Mouse (Mus musculus): ENCODE measurements at regions not wholly inside any gene's neighbourhood (a gene's known extent, or its start where the extent isn't known, plus 50 kb on each side); places are given as distances from the start of the nearest gene placed in this dataset.
"Not testable (repeated sequence)": the region's sequence is repeated elsewhere in the genome, so short reads cannot be mapped to it uniquely, and the experiment has no call there.

DNA sequence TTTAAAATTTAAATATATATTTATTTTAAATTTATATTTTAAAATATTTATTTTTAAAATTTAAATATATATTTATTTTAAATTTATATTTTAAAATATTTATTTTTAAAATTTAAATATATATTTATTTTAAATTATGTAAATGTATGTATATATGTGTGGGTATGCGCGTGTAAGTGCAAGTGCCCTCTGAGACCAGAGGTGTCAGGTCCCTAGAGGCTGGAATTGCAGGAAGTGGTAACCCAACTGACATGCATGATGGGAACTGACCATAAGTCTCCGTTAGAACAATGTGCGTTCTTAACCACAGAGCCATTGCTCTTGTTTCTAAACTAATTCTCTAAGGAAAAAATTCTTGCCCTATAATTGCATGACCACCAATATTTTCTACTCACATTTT is 420.7 kb downstream of the Lmo7 start:
- not testable (repeated sequence) for DNase-seq

DNA sequence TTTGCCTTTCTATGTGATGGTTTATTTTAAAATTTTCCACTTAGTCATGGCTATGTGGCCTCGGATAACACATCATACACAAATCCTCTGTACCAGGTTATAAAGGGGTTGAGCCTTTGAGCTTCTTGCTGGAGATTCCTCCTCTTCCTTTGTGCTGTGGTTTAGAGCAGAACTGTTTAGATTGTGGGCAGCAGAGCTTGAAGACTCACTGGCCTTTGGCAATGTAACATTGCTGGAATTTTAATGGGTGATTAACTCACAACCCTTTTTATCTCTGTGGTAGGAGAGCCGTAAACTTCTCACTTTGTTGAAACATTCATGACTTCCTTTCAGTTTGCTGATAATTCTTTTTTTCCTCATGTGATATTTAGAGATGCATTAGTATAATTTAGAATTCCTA is 413.0 kb downstream of the Lmo7 start:
- no peak for DNase-seq

DNA sequence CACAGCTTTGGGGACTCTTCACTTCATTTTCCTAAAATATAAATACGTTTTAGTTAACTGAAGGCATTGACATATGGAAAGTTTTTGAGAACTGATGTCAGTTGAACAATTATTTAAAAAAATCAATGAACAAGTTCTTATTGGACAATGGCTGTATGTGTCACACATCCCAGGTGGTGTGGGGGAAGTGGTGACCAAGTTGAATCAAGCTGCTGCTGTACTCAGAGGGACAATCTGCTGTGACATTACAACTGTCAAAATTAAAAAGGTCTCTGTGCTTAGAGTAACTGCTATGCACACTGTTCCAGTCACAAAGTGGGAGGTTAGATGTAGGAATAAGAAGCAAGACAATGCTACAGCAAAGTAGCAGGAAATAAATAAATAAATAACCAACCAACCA is 409.2 kb downstream of the Lmo7 start:
- DNase-seq: no peak

DNA sequence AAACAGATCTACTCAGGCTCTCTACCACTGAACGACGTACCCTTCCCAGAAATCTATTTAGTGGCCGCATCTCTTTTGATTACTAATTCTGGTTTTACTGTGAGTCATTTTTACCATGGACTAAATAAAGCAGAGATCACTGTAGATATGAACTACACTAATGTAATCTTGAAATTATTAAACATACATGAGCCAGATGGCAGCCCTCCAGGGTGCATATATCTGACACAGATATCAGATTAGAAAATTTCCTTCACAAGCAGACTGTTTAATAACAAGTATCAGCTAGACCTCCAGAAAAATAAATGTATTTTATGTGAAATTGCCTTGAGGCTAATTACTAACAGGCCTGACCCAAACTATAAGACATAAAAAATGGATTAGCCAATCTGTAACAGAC is 388.4 kb downstream of the Lmo7 start:
- no peak for DNase-seq

DNA sequence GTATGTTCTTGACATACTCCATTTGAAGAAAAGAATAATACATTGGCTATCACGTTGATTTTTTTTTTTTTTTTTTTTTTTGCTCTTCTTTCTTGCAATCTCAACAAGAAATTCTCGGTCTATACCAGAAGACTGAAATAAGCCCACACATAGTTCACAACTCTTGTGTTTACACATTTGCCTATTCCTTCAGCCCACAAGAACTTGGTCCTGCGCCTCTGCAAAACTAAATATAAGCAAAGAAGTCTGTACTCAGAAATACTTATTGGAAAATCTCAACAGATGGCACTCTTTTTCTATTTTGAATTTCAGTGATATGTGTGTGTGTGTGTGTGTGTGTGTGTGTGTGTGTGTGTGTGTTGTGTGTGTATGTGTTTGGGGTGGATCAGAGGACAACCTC is 376.4 kb downstream of the Lmo7 start:
- no peak for DNase-seq

DNA sequence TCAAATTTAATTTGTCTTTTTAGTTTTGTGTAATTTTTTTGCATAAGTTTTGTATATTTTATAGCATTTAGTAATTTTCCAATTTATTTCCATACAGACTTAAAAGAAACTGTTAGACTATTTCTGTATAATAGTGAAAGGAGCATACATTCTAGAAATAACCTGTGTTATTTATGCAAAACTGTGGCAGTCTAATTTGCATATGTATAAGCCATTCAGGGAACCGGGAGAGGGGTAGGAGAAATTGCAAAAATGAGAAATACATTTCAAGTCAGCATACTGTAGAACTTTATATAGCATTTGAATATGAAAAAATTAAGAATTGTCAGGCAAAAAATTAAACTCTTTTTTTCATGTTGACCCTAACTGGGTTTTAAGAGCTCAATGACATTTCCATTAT is 364.3 kb downstream of the Lmo7 start:
- DNase-seq: no peak

DNA sequence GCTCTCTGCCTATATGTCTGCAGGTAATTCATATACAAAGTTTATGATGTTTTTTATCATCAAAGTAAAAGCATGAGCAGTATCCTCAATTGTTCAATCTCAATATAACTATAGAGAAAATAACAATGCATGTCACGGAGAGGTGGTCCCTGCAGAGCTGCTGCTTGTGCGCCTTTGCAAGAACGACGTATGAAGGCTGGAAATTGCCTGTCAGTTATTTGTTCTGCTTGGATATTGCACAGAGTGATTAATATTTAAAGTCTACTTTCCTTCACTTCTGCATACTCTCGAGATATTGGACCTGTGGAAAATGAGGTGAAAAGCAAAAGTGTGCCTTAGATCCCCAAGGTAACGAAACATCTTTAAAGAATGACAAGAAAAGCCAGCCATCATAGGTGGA is 362.8 kb downstream of the Lmo7 start:
- DNase-seq: no peak

DNA sequence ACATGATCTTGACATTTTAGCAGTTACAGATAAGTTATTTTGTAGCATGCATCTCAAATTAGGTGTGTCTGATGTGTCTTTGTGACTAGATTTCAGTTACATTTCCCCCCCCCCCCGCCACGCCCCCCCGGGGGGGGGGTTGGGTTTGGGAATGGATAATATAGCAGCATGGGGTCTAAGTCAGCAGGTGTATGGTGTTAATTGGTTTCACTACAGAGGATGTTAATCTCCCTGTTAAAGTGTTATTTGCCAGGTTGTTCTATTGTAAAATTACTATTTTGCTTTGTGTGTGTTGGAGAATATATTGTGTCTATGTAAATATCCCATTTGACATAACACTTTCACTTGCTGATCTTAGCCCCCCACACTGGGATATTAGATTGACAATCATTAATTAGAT is 319.2 kb downstream of the Lmo7 start:
- DNase-seq: no peak

DNA sequence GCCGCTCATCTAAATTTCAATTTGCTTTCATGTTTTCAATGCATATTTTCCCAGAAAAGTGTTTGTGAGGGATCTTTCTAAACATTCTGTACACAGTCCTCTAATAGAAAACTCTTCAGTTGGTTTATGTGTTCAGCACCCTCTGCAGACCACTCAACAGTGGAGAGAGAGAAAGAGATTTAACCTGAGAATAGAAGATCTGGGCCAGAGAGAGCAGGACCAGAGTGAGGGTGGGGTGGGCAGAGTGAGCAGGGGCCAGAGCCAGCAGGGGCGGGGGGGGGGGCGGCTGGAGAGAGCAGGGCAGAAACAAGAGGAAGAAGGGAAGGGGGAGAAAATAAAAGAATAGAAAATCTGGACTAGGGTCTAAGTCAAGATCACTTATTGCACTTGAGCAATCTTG is 318.7 kb downstream of the Lmo7 start:
- no peak for DNase-seq

DNA sequence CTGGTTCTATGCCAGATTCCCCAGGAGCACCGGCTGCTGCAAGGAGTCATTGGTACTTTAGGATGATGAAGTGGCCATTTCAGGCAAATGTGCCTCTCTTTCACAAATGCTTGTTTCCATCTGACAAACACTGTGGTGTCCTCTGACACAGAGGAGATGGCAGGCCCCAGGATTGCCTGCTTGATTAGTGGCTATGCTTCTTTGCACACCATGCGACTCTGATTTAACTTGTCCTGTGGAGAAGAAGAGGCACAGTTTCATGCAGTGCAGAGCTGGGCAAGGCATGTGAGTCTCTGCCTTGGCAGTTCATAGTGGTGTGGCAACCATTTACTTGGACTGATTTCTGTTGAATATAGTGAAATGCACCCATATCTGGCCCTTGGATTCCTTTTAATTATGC is 308.4 kb downstream of the Lmo7 start:
- no peak for DNase-seq

DNA sequence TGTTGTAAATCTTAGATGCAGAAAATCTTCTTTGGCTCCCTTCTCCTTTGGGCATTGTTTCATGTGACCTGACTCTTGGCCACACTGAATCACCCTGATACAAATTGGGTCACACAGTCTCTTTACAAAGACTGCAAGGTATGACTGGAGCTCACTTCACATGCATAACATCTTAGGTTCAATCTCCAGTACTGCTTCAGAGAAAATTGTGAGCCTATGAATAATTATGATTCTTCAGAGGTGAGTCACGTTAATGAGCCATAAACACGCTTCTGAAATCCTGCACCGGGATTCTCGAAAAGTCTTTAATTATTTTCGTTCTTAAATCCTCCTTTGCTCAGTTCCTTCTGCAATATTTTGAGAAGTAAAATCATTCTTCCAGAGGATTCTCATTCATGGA is 307.7 kb downstream of the Lmo7 start:
- no peak for DNase-seq

DNA sequence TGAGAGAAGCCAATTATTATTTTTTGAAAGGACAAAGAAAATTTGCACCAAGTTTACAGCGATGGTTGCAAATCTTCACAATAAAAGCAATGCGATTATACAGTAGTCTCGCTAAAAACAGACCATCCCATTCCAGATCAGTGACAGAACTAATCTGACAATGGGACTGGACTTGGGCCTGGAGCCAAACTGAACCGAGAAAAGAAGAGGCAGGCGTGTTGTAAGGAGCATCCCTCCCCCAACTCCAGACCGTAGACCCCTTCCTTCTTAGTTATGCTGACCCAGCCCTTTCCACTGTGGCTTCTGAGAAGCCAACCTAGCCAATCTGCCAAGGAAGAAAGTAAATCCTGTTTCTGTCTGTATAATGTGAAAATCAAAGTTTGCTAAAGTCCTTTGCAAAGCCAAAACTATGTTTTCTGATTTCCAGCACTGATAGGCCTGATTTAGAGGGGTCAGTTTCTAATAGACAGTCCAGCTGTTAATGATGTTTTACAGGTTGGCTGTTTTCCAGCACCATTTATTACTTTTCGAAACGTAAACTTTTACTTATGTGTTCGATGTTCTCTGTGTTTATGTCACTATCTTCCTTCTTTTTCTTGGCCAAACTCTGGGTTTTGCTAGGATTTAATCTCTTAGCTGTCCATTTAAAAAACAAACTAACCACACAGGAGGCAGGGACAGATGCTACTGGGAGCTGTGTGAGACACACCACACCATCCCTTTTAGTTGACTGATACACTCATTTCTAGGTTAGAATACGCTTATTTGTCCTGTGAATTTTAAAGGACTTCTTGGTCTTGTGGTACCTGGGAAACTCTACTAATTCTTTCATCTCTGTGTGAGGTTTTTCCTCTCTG is 301.5 kb downstream of the Lmo7 start:
- no peak for DNase-seq

DNA sequence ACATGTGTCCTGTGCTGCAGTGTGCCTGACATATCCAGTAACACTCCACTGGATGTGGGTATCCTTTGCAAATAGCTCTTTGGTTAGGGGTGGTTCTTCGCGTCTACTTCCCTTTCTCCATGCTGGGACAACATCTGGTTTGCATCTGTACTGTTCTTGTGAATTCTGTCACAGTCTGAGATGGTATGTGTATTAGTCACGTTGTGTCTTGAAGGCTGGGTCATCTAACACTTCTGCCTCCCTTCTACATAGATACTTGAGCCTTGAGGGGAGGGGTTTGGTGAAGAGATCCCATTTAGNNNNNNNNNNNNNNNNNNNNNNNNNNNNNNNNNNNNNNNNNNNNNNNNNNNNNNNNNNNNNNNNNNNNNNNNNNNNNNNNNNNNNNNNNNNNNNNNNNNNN is 294.9 kb downstream of the Lmo7 start:
- no peak for DNase-seq

DNA sequence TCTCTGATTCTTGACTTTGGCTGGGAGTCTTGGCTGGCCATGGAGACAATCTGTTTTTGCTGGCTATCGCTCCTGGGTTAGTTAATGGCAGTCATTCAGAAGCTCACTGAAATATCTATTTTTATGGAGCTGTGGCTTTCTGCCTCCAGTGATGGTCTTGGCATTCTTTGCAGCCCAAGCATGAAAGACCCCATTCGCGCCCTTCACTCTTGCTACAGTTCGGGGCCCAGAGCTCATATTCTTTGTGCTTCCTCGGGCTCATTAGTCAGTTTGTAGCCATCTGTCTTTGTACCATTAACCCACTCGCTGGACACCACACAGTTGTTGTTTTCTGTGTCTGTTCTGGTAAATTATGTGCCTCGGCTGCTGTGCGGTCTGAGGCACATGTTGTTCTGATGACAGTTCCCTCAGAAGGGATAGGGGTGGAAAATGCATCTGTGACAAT is 290.4 kb downstream of the Lmo7 start:
- DNase-seq: no peak

DNA sequence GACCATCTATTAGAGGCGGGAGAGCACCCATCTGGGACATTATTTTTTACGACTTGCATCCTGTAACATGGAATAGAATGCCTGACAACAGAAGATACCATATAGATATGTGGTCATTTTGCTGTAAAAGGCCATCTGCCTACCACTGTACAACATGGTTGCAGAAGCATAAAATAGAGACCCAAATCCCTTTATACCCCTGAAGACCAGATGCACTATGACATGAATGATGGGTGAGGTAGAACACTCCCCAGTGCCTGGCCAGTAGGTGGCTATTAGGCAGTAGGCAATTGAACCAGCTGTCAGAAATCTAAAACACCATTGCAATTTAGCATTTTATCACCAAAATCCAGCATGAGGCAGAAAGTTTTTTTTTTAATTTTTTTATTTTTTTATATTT is 289.6 kb downstream of the Lmo7 start:
- no peak for DNase-seq

DNA sequence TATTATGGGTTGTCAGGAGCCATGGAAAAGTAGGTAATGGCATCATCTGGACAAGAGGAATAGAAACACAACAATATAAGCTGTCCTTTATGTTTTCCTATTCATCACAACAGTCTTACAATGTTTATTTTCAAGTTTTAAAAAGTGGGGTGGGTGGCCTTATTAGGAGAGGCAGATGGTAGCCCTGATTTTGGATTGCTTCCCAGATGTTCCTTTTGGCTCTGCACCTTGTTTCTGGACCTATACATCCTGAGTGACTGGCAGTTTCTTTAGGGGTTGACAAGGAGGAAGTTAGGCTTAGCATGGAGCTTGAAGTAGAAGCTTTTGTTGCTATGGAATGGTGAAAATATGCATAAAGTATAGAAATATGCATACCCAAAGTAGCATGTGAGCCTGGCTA is 286.8 kb downstream of the Lmo7 start:
- DNase-seq: no peak

DNA sequence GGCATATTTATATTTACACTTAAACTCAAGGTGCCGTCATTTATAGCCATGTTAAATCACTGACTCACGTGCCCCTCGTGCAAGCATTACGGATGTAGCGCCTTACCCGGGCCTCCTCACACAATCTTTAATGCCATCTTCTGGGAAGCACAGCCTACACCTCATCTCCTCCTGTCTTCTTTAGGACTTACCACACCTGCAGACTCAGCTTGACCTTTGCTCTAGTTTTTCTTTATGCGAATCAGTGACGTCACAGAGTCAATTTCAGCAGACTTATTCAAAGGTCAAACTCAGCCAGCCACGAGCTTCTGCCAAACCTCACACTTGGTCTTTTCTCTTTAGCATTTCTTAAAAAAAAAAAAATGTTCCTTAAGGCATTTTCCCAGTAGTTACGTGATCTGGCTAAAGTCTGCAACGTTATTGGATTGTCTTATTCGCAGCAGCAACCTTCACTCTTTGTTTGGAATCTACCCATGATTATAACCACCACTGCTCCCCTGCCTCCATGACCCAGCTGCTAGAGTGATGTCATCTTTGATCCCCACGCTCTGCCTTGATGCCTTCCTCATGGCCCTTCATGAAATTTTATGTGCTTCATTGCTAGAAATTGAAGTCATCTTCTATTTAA is 285.3 kb downstream of the Lmo7 start:
- DNase-seq: no peak

DNA sequence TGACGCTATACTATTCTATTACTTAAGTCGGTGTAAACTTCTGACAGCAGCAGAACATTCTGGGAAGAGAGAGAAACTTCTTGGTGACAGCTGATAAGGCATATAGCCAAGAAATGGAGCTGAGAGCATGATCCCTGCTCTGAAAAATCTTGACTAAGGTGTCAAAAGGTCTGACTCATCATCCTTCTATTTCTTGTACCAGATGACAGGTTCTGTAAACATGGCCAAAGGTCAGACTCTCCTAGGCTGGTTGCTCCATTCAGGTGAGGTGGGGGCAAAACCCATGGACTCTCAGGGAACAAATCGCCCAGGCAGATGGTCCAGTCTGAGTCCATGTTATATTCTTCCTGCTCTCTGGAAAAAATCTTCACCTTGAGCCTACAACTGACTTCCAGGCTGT is 283.5 kb downstream of the Lmo7 start:
- DNase-seq: no peak

DNA sequence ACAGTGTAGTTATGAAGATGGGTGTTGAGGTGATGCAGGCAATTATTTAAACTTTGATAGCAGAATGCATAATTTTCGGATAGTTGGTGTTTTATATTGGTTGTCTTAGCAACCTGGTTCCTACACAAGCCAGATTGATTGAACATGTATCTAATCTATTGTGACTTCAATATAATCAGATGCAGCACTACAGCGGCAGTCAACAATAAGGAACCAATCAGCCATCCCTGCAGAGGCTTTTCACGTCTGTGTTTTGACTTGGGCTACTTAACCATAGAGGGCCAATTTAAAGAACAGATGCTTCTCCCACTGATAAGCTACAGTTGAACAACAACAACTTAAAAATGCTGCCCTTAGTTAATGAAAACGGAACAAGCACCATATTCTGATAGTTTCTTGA is 267.8 kb downstream of the Lmo7 start:
- DNase-seq: no peak

DNA sequence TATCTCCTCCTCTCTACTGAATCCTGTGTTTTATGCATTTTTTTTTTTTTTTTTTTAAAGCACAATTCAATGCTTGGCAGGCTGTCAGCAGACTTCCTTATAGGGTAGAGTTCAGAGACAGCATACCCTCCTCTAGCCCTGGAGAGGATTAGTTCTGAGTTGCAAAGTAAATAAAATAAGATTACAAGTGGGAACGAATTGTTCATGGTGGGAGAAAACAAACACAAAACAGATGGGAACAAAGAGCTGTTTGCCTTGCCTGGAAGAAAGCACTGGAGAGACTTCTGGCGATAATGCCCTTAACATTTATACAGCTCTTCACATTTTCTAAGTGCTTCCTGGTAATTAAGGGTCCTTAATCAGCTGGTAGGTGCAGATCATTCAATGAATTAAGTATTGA is 254.6 kb downstream of the Lmo7 start:
- peak; percentile 4 for DNase-seq
